Comparison of ENCODE assay signal across 24 mouse cellular contexts in genomic region chr6:115015461-115015860, GRCm38 (mm10). TPM values are rescaled to one million over a fixed set of nuclear protein-coding genes. Genes with fewer than 3 reads are reported as not detected.
DNase-seq lines count a peak whose midpoint lies in the region; TF ChIP-seq lines count a peak whose summit lies in the region.
"Had no signal": no experiment of that assay in that cellular context is flagged by ENCODE, and none has a peak within 500 bp of the region (broad histone marks: within the 10 kb centered on the region; RNA-seq: fewer than 3 reads in every experiment).

No protein-coding gene starts in this region.

- no peak overlapping the region for H3K4me2 ChIP-seq in CH12.LX (ENCODE audit: insufficient read depth, low read depth, poor library complexity, severe bottlenecking)
- H3K4me2 ChIP-seq: embryonic facial prominence, embryonic 13.5 days; forebrain, embryonic 13.5 days; heart, embryonic 12.5 days; hindbrain, embryonic 14.5 days; limb, embryonic 13.5 days; liver, embryonic 11.5 days; lung, embryonic 14.5 days; midbrain, embryonic 13.5 days had no signal

- H3K27ac ChIP-seq in CH12.LX (ENCODE audit: insufficient read depth, low read depth), result no peak overlapping the region
- H3K27ac ChIP-seq in limb, embryonic 10.5 days, result no peak overlapping the region
- H3K27ac ChIP-seq: embryonic facial prominence, embryonic 13.5 days; forebrain, embryonic 13.5 days; heart, adult 2 months; hindbrain, embryonic 14.5 days; limb, embryonic 13.5 days; midbrain, embryonic 13.5 days had no signal

- TF ChIP-seq RAD21 in CH12.LX (IDR thresholded peaks at IDR 0.05; ENCODE audit: low read depth, low read length), result no peak

- WGBS in limb, embryonic 10.5 days, result 93% methylated on average over 13 of the region's 13 CpGs

- no peaks in the 10 kb centered on the region for H3K9me3 ChIP-seq in CH12.LX (replicated peaks; ENCODE audit: low read length)
- no peaks in the 10 kb centered on the region for H3K9me3 ChIP-seq in limb, embryonic 10.5 days (replicated peaks)
- H3K9me3 ChIP-seq: embryonic facial prominence, embryonic 13.5 days; forebrain, embryonic 13.5 days; G1E; heart, embryonic 12.5 days; limb, embryonic 13.5 days; midbrain, embryonic 13.5 days had no signal

- TF ChIP-seq CTCF in CH12.LX (conservative IDR thresholded peaks at IDR 0.05 in 1 of 2, IDR thresholded peaks at IDR 0.05 in 1 of 2; ENCODE audit: low read depth in 2 of 2, low read length in 2 of 2), result no peak

- H3K79me2 ChIP-seq in CH12.LX (replicated peaks; ENCODE audit: control insufficient read depth, extremely low read depth, insufficient read depth, poor library complexity, severe bottlenecking), result no peaks in the 10 kb centered on the region

- H3K9ac ChIP-seq in CH12.LX (ENCODE audit: insufficient read depth, low read depth), result no peak overlapping the region
- H3K9ac ChIP-seq: embryonic facial prominence, embryonic 13.5 days; forebrain, embryonic 13.5 days; heart, embryonic 12.5 days; hindbrain, embryonic 14.5 days; limb, embryonic 13.5 days; lung, embryonic 14.5 days; midbrain, embryonic 13.5 days had no signal

- H3K27me3 ChIP-seq in CH12.LX (replicated peaks), result no peaks in the 10 kb centered on the region
- H3K27me3 ChIP-seq in limb, embryonic 10.5 days (ENCODE audit: low read depth, poor library complexity, severe bottlenecking), result no peaks in the 10 kb centered on the region
- H3K27me3 ChIP-seq: embryonic facial prominence, embryonic 13.5 days; forebrain, embryonic 13.5 days; heart, embryonic 12.5 days; limb, embryonic 13.5 days; midbrain, embryonic 13.5 days had no signal

- H3K4me1 ChIP-seq in CH12.LX (ENCODE audit: control insufficient read depth in 1 of 2, insufficient read depth in 2 of 2), result peaks cover 24 to 48% of the 10 kb centered on the region in 2 experiments
- H3K4me1 ChIP-seq in limb, embryonic 10.5 days, result 0 out of 2 replicates have a peak, but pooled peaks cover 2% of the 10 kb centered on the region
- H3K4me1 ChIP-seq: forebrain, embryonic 13.5 days; heart, embryonic 12.5 days; limb, embryonic 13.5 days; midbrain, embryonic 13.5 days had no signal

- peaks cover 25 to 63% of the 10 kb centered on the region in 2 experiments for H3K36me3 ChIP-seq in CH12.LX (replicated peaks in 1 of 2; ENCODE audit: control insufficient read depth in 1 of 2, insufficient read depth in 1 of 2, low read length in 1 of 2)
- peaks cover 91% of the 10 kb centered on the region for H3K36me3 ChIP-seq in limb, embryonic 10.5 days

- no peak for TF ChIP-seq EP300 in CH12.LX (IDR thresholded peaks at IDR 0.05; ENCODE audit: low read length)

- TF ChIP-seq POLR2A in CH12.LX (IDR thresholded peaks at IDR 0.05; ENCODE audit: low read depth, low read length), result no peak

- DNase-seq in 416B (ENCODE audit: low read depth), result peak; percentile 68
- DNase-seq in CH12.LX (ENCODE audit: extremely low read depth), result no peak
- DNase-seq in lung, postnatal 36 days, result peak; percentile 50
- peak; percentile 52 to 68 for DNase-seq in monocyte, adult 2 months (ENCODE audit: low read depth in 1 of 2, low spot score in 2 of 2)
- DNase-seq in right cerebral cortex, adult 18-20 months, result no peak
- no peak for DNase-seq in limb, embryonic 10.5 days (ENCODE audit: low spot score)
- DNase-seq in testis, postnatal 10 days (ENCODE audit: low spot score), result no peak
- DNase-seq in urinary bladder, postnatal 36 days (ENCODE audit: low spot score in 2 of 2), result no peak
- DNase-seq: adrenal gland, adult 8-10 months; cerebellum, adult 9-10 months; gastrocnemius, postnatal 14 days; kidney, postnatal 14 days; layer of hippocampus, adult 9-11 months; lung, embryonic 14.5 days; right cerebral cortex, postnatal 4 days had no signal

- in situ Hi-C loops in CH12.LX (cut with MboI; ENCODE audit: low pct_ligation_motif_present, low pct_unique_long_range_greater_than_20kb, low sequenced_read_pairs), result no loop called here

- H3K4me3 ChIP-seq in CH12.LX (replicated peaks in 1 of 3; ENCODE audit: low read depth in 2 of 3, low read length in 2 of 3, poor library complexity in 1 of 3), result no peak overlapping the region
- H3K4me3 ChIP-seq in limb, embryonic 10.5 days, result no peak overlapping the region
- H3K4me3 ChIP-seq: embryonic facial prominence, embryonic 13.5 days; forebrain, embryonic 13.5 days; heart, adult 2 months; heart, embryonic 12.5 days; limb, embryonic 13.5 days; midbrain, embryonic 13.5 days had no signal

- dilution Hi-C loops in CH12.LX (cut with MboI; ENCODE audit: extremely low pct_ligation_motif_present, extremely low pct_unique_long_range_greater_than_20kb, low sequenced_read_pairs), result no loop called here

TF ChIP-seq in CH12.LX, 34 proteins besides CTCF, POLR2A, EP300 and RAD21:
- 0 out of 2 replicates have a peak, but pooled peaks have one; percentile 23 for TF ChIP-seq BHLHE40 (IDR thresholded peaks at IDR 0.05; ENCODE audit: low read depth, low read length)
- TF ChIP-seq ZKSCAN1 (IDR thresholded peaks at IDR 0.05; ENCODE audit: borderline replicate concordance, low read depth, low read length), result no peak

RNA-seq across cellular contexts. Expression of gene Tamm41, which starts 22.2 kb away (rescaled TPM):
- total RNA-seq in CH12.LX (2012; rRNA removed) (29.3 and 43.3 TPM in 2 replicates), CH12.LX (2014; rRNA removed) (39.8 and 40.5 TPM in 2 replicates)
- 40.4 and 41.1 TPM in 2 replicates for polyA plus RNA-seq in CH12.LX (2012; ENCODE audit: insufficient read length, low read depth)
- 104 and 106 TPM in 2 replicates for polyA plus RNA-seq in limb, embryonic 10.5 days (2016; fragmentation: Nextera tagmentation; extraction: Ambion mirVana)

RNA-seq across cellular contexts. Expression of gene Vgll4, which starts 45.7 kb away (rescaled TPM):
- 73.7 and 85.1 TPM in 2 replicates for total RNA-seq in CH12.LX (2012; rRNA removed)
- total RNA-seq in CH12.LX (2014; rRNA removed), result 29.3 and 34.6 TPM in 2 replicates
- 32.4 and 37.3 TPM in 2 replicates for polyA plus RNA-seq in CH12.LX (2012; ENCODE audit: insufficient read length, low read depth)
- polyA plus RNA-seq in limb, embryonic 10.5 days (2016; fragmentation: Nextera tagmentation; extraction: Ambion mirVana), result 114 and 129 TPM in 2 replicates

Comparison
In these comparisons a context has a peak if more than half of its experiments do, and no peak if none do; other contexts are left out.
1. DNase-seq: peak in 416B (single experiment), lung, postnatal 36 days (single experiment) and monocyte, adult 2 months (2 of 2); none in CH12.LX (single experiment), right cerebral cortex, adult 18-20 months (single experiment), limb, embryonic 10.5 days (single experiment), testis, postnatal 10 days (single experiment) and urinary bladder, postnatal 36 days (0 of 2).